Mouse (Mus musculus) intestine, embryonic 14.5 days (tissue): ENCODE results near the gene Ccdc141. TPM values are rescaled to one million over a fixed set of nuclear protein-coding genes. Genes with fewer than 3 reads are reported as not detected.

Experiments
- ATAC-seq: fragments of 200-750 bp; cut with Nextera tagmentation; replicated peaks from 2 replicates; pipeline ENCODE4 v1.8.0; 2017; ENCODE audit warnings: low read depth, moderate number of reproducible peaks, moderate TSS enrichment, moderate library complexity; ENCODE audit not compliant: low FRiP score, low TSS enrichment
- DNase-seq: peaks from one replicate; pipeline ENCODE4 v3.0.0-alpha.2; 2018; ENCODE audit warnings: low spot score
- H3K27ac ChIP-seq: fragments of 300-500 bp; sonication (generic); 2 replicates; pipeline ENCODE4 v1.5.1; 2014; ENCODE audit warnings: low read depth, mild to moderate bottlenecking, control low read depth
- H3K27me3 ChIP-seq: fragments of 300-500 bp; sonication (generic); replicated peaks from 2 replicates; pipeline ENCODE4 v1.6.1; 2014; ENCODE audit warnings: low read length, control low read depth; ENCODE audit not compliant: control insufficient read depth, insufficient read depth
- H3K36me3 ChIP-seq: fragments of 300-500 bp; sonication (generic); 2 replicates; pipeline ENCODE4 v1.6.1; 2014; ENCODE audit warnings: low read length, control low read depth; ENCODE audit not compliant: control insufficient read depth, insufficient read depth
- H3K4me1 ChIP-seq: fragments of 300-500 bp; sonication (generic); replicated peaks from 2 replicates; pipeline ENCODE4 v1.6.1; 2014; ENCODE audit warnings: low read length, control low read depth, mixed read lengths; ENCODE audit not compliant: control insufficient read depth, insufficient read depth
- H3K4me2 ChIP-seq: fragments of 300-500 bp; sonication (generic); 2 replicates; pipeline ENCODE4 v1.6.1; 2014; ENCODE audit warnings: low read length
- H3K4me3 ChIP-seq: fragments of 300-500 bp; sonication (generic); 2 replicates; pipeline ENCODE4 v1.5.1; 2014; ENCODE audit warnings: low read depth, low read length, control low read depth, mixed read lengths
- H3K9ac ChIP-seq: fragments of 300-500 bp; sonication (generic); 2 replicates; pipeline ENCODE4 v1.6.1; 2014; ENCODE audit warnings: mild to moderate bottlenecking, low read length
- H3K9me3 ChIP-seq: fragments of 300-500 bp; sonication (generic); 2 replicates; pipeline ENCODE4 v1.6.1; 2016; ENCODE audit warnings: low read length, control low read depth; ENCODE audit not compliant: control insufficient read depth
- WGBS: fragments of 180-500 bp; shearing (Covaris S2); extraction: QIAGEN DNeasy Blood & Tissue Kit; methylation state at CpG from one replicate; pipeline ENCODE4 v1.1.7; 2014; 5-methylcytosine and 5-hydroxymethylcytosine counted together
- polyA plus RNA-seq: library from polyadenylated mRNA; unstranded; fragments of >200 nt; fragmentation: Nextera tagmentation; extraction: Ambion mirVana; gene quantifications from 2 replicates; pipeline ENCODE4 v1.2.1, GENCODE M21; 2014

Ccdc141 gene
- polyA plus RNA-seq, 1 experiment from 2014 or later: 7.4 TPM

GRCm38 (mm10) chr2:77110365-77110764 lies 60.1 kb downstream of the Ccdc141 start:
- 71% methylated on average over 4 of the region's 4 CpGs for WGBS
- no peak for ATAC-seq
- H3K4me1 ChIP-seq: no peaks in the 10 kb centered on the region
- no peaks in the 10 kb centered on the region for H3K9me3 ChIP-seq
- H3K4me2 ChIP-seq: no peak overlapping the region
- no peak overlapping the region for H3K4me3 ChIP-seq
- no peak for DNase-seq
- H3K9ac ChIP-seq: no peak overlapping the region
- H3K27ac ChIP-seq: no peak overlapping the region
- H3K36me3 ChIP-seq: no peaks in the 10 kb centered on the region
- no peaks in the 10 kb centered on the region for H3K27me3 ChIP-seq

GRCm38 (mm10) chr2:77109506-77110123 lies 60.8 kb downstream of the Ccdc141 start:
- ATAC-seq (no peak), DNase-seq (no peak)
- H3K9me3 ChIP-seq: no peaks in the 10 kb centered on the region
- WGBS: 86% methylated on average over 8 of the region's 8 CpGs
- H3K4me2 ChIP-seq: no peak overlapping the region
- no peak overlapping the region for H3K4me3 ChIP-seq
- H3K4me1 ChIP-seq: no peaks in the 10 kb centered on the region
- no peaks in the 10 kb centered on the region for H3K36me3 ChIP-seq
- H3K27ac ChIP-seq: no peak overlapping the region
- no peak overlapping the region for H3K9ac ChIP-seq
- no peaks in the 10 kb centered on the region for H3K27me3 ChIP-seq

GRCm38 (mm10) chr2:77108562-77108961 lies 61.9 kb downstream of the Ccdc141 start:
- Histone ChIP-seq H3K9me3 (no peaks in the 10 kb centered on the region), H3K4me3 (no peak overlapping the region), H3K4me1 (no peaks in the 10 kb centered on the region), H3K4me2 (no peak overlapping the region), H3K36me3 (no peaks in the 10 kb centered on the region), H3K9ac (no peak overlapping the region), H3K27ac (no peak overlapping the region), H3K27me3 (no peaks in the 10 kb centered on the region)
- 67% methylated on average over 5 of the region's 5 CpGs for WGBS
- no peak for ATAC-seq
- DNase-seq: no peak

GRCm38 (mm10) chr2:77106150-77106549 lies 64.3 kb downstream of the Ccdc141 start:
- WGBS: 86% methylated on average over 3 of the region's 3 CpGs
- no peaks in the 10 kb centered on the region for H3K36me3 ChIP-seq
- no peak for ATAC-seq
- H3K4me3 ChIP-seq: no peak overlapping the region
- DNase-seq: no peak
- H3K4me1 ChIP-seq: no peaks in the 10 kb centered on the region
- H3K27me3 ChIP-seq: no peaks in the 10 kb centered on the region
- no peak overlapping the region for H3K27ac ChIP-seq
- no peaks in the 10 kb centered on the region for H3K9me3 ChIP-seq
- no peak overlapping the region for H3K4me2 ChIP-seq
- H3K9ac ChIP-seq: no peak overlapping the region

GRCm38 (mm10) chr2:77105006-77105715 lies 65.3 kb downstream of the Ccdc141 start:
- Histone ChIP-seq H3K36me3 (no peaks in the 10 kb centered on the region), H3K4me3 (no peak overlapping the region), H3K27me3 (no peaks in the 10 kb centered on the region), H3K9me3 (no peaks in the 10 kb centered on the region), H3K4me2 (no peak overlapping the region), H3K9ac (no peak overlapping the region), H3K27ac (no peak overlapping the region), H3K4me1 (no peaks in the 10 kb centered on the region)
- DNase-seq (no peak), ATAC-seq (no peak)
- WGBS: 79% methylated on average over 8 of the region's 8 CpGs

- Histone ChIP-seq H3K36me3 (no peaks in the 10 kb centered on the region), H3K4me1 (no peaks in the 10 kb centered on the region), H3K9me3 (no peaks in the 10 kb centered on the region), H3K4me3 (no peak overlapping the region), H3K9ac (no peak overlapping the region), H3K27me3 (no peaks in the 10 kb centered on the region), H3K4me2 (no peak overlapping the region), H3K27ac (no peak overlapping the region)
- ATAC-seq (no peak), DNase-seq (no peak)
- 93% methylated on average over 5 of the region's 5 CpGs for WGBS
Observed at GRCm38 (mm10) chr2:77102516-77102915, 67.9 kb downstream of the Ccdc141 start.

- Histone ChIP-seq H3K36me3 (no peaks in the 10 kb centered on the region), H3K4me3 (no peak overlapping the region), H3K27ac (no peak overlapping the region), H3K9ac (no peak overlapping the region), H3K4me2 (no peak overlapping the region), H3K27me3 (no peaks in the 10 kb centered on the region), H3K4me1 (no peaks in the 10 kb centered on the region), H3K9me3 (no peaks in the 10 kb centered on the region)
- DNase-seq: no peak
- 92% methylated on average over 2 of the region's 2 CpGs for WGBS
- ATAC-seq: no peak
Observed at GRCm38 (mm10) chr2:77099814-77100213, 70.6 kb downstream of the Ccdc141 start.

- no peak overlapping the region for H3K27ac ChIP-seq
- no peaks in the 10 kb centered on the region for H3K27me3 ChIP-seq
- no peaks in the 10 kb centered on the region for H3K9me3 ChIP-seq
- H3K4me3 ChIP-seq: no peak overlapping the region
- 90% methylated on average over 3 of the region's 3 CpGs for WGBS
- DNase-seq (no peak), ATAC-seq (no peak)
- H3K4me1 ChIP-seq: no peaks in the 10 kb centered on the region
- H3K9ac ChIP-seq: no peak overlapping the region
- H3K4me2 ChIP-seq: no peak overlapping the region
- H3K36me3 ChIP-seq: no peaks in the 10 kb centered on the region
Observed at GRCm38 (mm10) chr2:77098769-77099168, 71.7 kb downstream of the Ccdc141 start.

GRCm38 (mm10) chr2:77091749-77092148 lies 78.7 kb downstream of the Ccdc141 start:
- H3K27me3 ChIP-seq: no peaks in the 10 kb centered on the region
- H3K36me3 ChIP-seq: no peaks in the 10 kb centered on the region
- 86% methylated on average over 4 of the region's 4 CpGs for WGBS
- no peak overlapping the region for H3K4me2 ChIP-seq
- no peak overlapping the region for H3K4me3 ChIP-seq
- H3K27ac ChIP-seq: no peak overlapping the region
- no peak overlapping the region for H3K9ac ChIP-seq
- no peaks in the 10 kb centered on the region for H3K9me3 ChIP-seq
- DNase-seq: no peak
- no peaks in the 10 kb centered on the region for H3K4me1 ChIP-seq
- ATAC-seq: no peak
